Mouse (Mus musculus) lung, postnatal 4 days (tissue): Measurements from ENCODE around the gene Zfp827.

Experiments used
- DNase-seq, 2 experiments: peaks; one replicate each; pipeline ENCODE4 v3.0.0; 2021

Zfp827 gene

GRCm38 (mm10) chr8:79065924-79066323 lies 37.7 kb downstream of the Zfp827 start:
- DNase-seq: no peak

- no peak for DNase-seq
Measured at GRCm38 (mm10) chr8:79067812-79068630, 39.8 kb downstream of the Zfp827 start.

GRCm38 (mm10) chr8:79073311-79073710 lies 45.1 kb downstream of the Zfp827 start:
- no peak for DNase-seq

- no peak for DNase-seq
Measured at GRCm38 (mm10) chr8:79074986-79075385, 46.7 kb downstream of the Zfp827 start.

- no peak for DNase-seq
Measured at GRCm38 (mm10) chr8:79077256-79077655, 49.0 kb downstream of the Zfp827 start.

GRCm38 (mm10) chr8:79078556-79079195 lies 50.4 kb downstream of the Zfp827 start:
- DNase-seq: no peak

GRCm38 (mm10) chr8:79079196-79079561 lies 50.9 kb downstream of the Zfp827 start:
- DNase-seq: no peak

GRCm38 (mm10) chr8:79080096-79080739 lies 52.0 kb downstream of the Zfp827 start:
- peak in 1 of 2 experiments; percentile 52 for DNase-seq

- DNase-seq: no peak
Measured at GRCm38 (mm10) chr8:79081333-79081732, 53.1 kb downstream of the Zfp827 start.

- DNase-seq: no peak
Measured at GRCm38 (mm10) chr8:79081955-79082354, 53.7 kb downstream of the Zfp827 start.

GRCm38 (mm10) chr8:79083461-79084358 lies 55.5 kb downstream of the Zfp827 start:
- peak; percentile 58 to 75 for DNase-seq

- DNase-seq: no peak
Measured at GRCm38 (mm10) chr8:79084359-79084820, 56.2 kb downstream of the Zfp827 start.

- no peak for DNase-seq
Measured at GRCm38 (mm10) chr8:79094422-79094821, 66.2 kb downstream of the Zfp827 start.

- no peak for DNase-seq
Measured at GRCm38 (mm10) chr8:79095162-79095561, 66.9 kb downstream of the Zfp827 start.

GRCm38 (mm10) chr8:79096970-79097369 lies 68.7 kb downstream of the Zfp827 start:
- peak; percentile 36 to 45 for DNase-seq

GRCm38 (mm10) chr8:79102707-79103106 lies 74.5 kb downstream of the Zfp827 start:
- DNase-seq: no peak

GRCm38 (mm10) chr8:79103185-79103878 lies 75.1 kb downstream of the Zfp827 start:
- DNase-seq: no peak

- DNase-seq: no peak
Measured at GRCm38 (mm10) chr8:79103923-79104580, 75.8 kb downstream of the Zfp827 start.

GRCm38 (mm10) chr8:79104634-79105033 lies 76.4 kb downstream of the Zfp827 start:
- no peak for DNase-seq

GRCm38 (mm10) chr8:79105186-79105585 lies 76.9 kb downstream of the Zfp827 start:
- no peak for DNase-seq

- no peak for DNase-seq
Measured at GRCm38 (mm10) chr8:79111461-79111860, 83.2 kb downstream of the Zfp827 start.
